ENCODE assay signal across 12 mouse cellular contexts in the genomic region with DNA sequence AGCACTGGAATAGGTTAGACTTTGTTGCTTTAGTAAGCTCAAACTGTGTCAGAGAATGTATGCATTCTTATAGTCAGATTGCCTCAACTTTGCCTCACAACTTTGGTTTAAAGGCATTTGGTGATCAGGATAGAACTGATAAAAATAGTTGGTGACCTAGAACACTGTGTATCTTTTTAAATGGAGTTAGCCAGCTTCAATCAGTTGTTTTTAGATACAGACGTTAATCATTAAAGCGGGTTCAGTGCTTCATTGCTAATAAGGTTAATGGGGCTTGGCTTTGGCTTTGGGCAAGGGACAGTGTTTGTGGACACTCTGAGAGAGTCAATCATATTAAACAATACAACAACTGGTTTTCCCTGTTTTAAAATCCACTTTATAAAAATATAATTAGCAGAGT. TPM values are rescaled to one million over a fixed set of nuclear protein-coding genes. Genes with fewer than 3 reads are reported as not detected.
DNase-seq lines count a peak whose midpoint lies in the region; ATAC-seq and TF ChIP-seq lines count a peak whose summit lies in the region.
"Had no signal": no experiment of that assay in that cellular context is flagged by ENCODE, and none has a peak within 500 bp of the region (broad histone marks: within the 10 kb centered on the region; RNA-seq: fewer than 3 reads in every experiment).

No protein-coding gene starts in this region.

- no peak for TF ChIP-seq CTCF in gastrocnemius, adult 2 months (IDR thresholded peaks at IDR 0.05)
- TF ChIP-seq CTCF in layer of hippocampus, adult 2 months (conservative IDR thresholded peaks at IDR 0.05) = no peak
- no peak for TF ChIP-seq CTCF in intestine, postnatal 0 days (IDR thresholded peaks at IDR 0.05; ENCODE audit: low read depth)

- peak overlapping the region; percentile 70 for H3K27ac ChIP-seq in gastrocnemius, adult 2 months
- peak overlapping the region; percentile 91 for H3K27ac ChIP-seq in layer of hippocampus, adult 2 months
- H3K27ac ChIP-seq in intestine, postnatal 0 days (ENCODE audit: low read depth, low read length) = peak overlapping the region; percentile 41; the same call in 1 of the 2 replicates

- peaks cover 16% of the 10 kb centered on the region; the same call in 1 of the 2 replicates for H3K4me1 ChIP-seq in intestine, postnatal 0 days (replicated peaks; ENCODE audit: control insufficient read depth, insufficient read depth, low read length)

- peak overlapping the region; percentile 60 for H3K4me3 ChIP-seq in gastrocnemius, adult 2 months
- peak overlapping the region; percentile 54 for H3K4me3 ChIP-seq in layer of hippocampus, adult 2 months
- H3K4me3 ChIP-seq in intestine, postnatal 0 days (ENCODE audit: low read depth, low read length) = no peak overlapping the region
- peak overlapping the region; percentile 19 for H3K4me3 ChIP-seq in myocyte

- WGBS in intestine, postnatal 0 days = 34% methylated on average over 2 of the region's 2 CpGs

- no peak overlapping the region for H3ac ChIP-seq in myocyte (ENCODE audit: control insufficient read depth, insufficient read length)

- DNase-seq in gastrocnemius, adult 2 months = no peak
- no peak for DNase-seq in gastrocnemius, adult 8-10 months (ENCODE audit: low spot score in 2 of 2)
- no peak for DNase-seq in layer of hippocampus, adult 2 months (ENCODE audit: low spot score in 2 of 2)
- DNase-seq in layer of hippocampus, adult 11-12 months (ENCODE audit: low spot score) = no peak
- DNase-seq in adrenal gland, postnatal 14 days = no peak
- DNase-seq in spleen, postnatal 14 days (ENCODE audit: low spot score in 2 of 2) = no peak
- DNase-seq: cerebellum, adult 8-10 months had no signal

- intact Hi-C loops in gastrocnemius, adult 2 months (cut with DNase I) = no loop called here

- peaks cover 90% of the 10 kb centered on the region for H3K79me2 ChIP-seq in myocyte (ENCODE audit: control insufficient read depth, insufficient read depth)

- no peaks in the 10 kb centered on the region for H3K9me3 ChIP-seq in intestine, postnatal 0 days (ENCODE audit: control insufficient read depth)
- H3K9me3 ChIP-seq: G1E had no signal

- ATAC-seq in intestine, postnatal 0 days = peak; percentile 25; the same call in 1 of the 2 replicates
- ATAC-seq: activated CD4-positive, CD25-positive, alpha-beta regulatory T cell, adult 4 months; hindbrain, postnatal 0 days had no signal

- H3K27me3 ChIP-seq in intestine, postnatal 0 days (replicated peaks; ENCODE audit: control insufficient read depth, insufficient read depth, low read length) = no peaks in the 10 kb centered on the region
- no peaks in the 10 kb centered on the region for H3K27me3 ChIP-seq in myocyte (ENCODE audit: control insufficient read depth, insufficient read depth, insufficient read length)

- H3K36me3 ChIP-seq in intestine, postnatal 0 days (ENCODE audit: control insufficient read depth, insufficient read depth) = peaks cover 27% of the 10 kb centered on the region
- peaks cover 25% of the 10 kb centered on the region for H3K36me3 ChIP-seq in myocyte (ENCODE audit: control insufficient read depth, insufficient read depth)

- no peak for TF ChIP-seq POLR2A in myocyte (IDR thresholded peaks at IDR 0.05; ENCODE audit: insufficient read length, low read depth)

- peak overlapping the region; percentile 56 for H3K4me2 ChIP-seq in intestine, postnatal 0 days (replicated peaks; ENCODE audit: low read depth)
- peak overlapping the region; percentile 94 for H3K4me2 ChIP-seq in myocyte (ENCODE audit: low read depth)

- no peak overlapping the region for H3K9ac ChIP-seq in intestine, postnatal 0 days (ENCODE audit: low read depth, low read length)

TF ChIP-seq in myocyte, 11 proteins besides CTCF, POLR2A, EP300 and RAD21:
- TF ChIP-seq MYOG (IDR thresholded peaks at IDR 0.05; ENCODE audit: control insufficient read depth in 1 of 3, insufficient read depth in 1 of 3, insufficient read length in 2 of 3, low read depth in 2 of 3) (no peak), TCF3 (IDR thresholded peaks at IDR 0.05; ENCODE audit: insufficient read length, low read depth) (no peak)
TF ChIP-seq in myocyte: peak in this region for 0.

RNA-seq across cellular contexts. Expression of a gene that starts 11.7 kb away (rescaled TPM):
- total RNA-seq in gastrocnemius, adult 2 months (2021) = 10 to 100 TPM; 16.0 to 16.7 TPM
- 10 to 100 TPM; 12.0 to 15.8 (median 14.2) TPM for total RNA-seq in gastrocnemius, adult 8-10 months (2022)
- 100 to 1,000 TPM; 249 to 251 TPM for total RNA-seq in layer of hippocampus, adult 2 months (2021)
- polyA plus RNA-seq in intestine, postnatal 0 days (2015; fragmentation: Nextera tagmentation; extraction: Ambion mirVana) = 28.1 and 31.4 TPM in 2 replicates
- 45.5 TPM for polyA plus RNA-seq in myocyte (2012; fragmentation: generic; extraction: Trizol)
- 71.0 and 78.2 TPM in 2 replicates for total RNA-seq in adrenal gland, postnatal 14 days (2021)

RNA-seq across cellular contexts. Expression of a gene that starts 12.9 kb away (rescaled TPM):
- total RNA-seq in gastrocnemius, adult 2 months (2021) = 1 to 10 TPM; 3.6 to 5.3 TPM
- 1 to 10 TPM; 3.6 to 4.9 (median 4.2) TPM for total RNA-seq in gastrocnemius, adult 8-10 months (2022)
- 10 to 100 TPM; 68.8 to 71.3 TPM for total RNA-seq in layer of hippocampus, adult 2 months (2021)
- polyA plus RNA-seq in intestine, postnatal 0 days (2015; fragmentation: Nextera tagmentation; extraction: Ambion mirVana) = 5.4 and 6.8 TPM in 2 replicates
- 5.9 TPM for polyA plus RNA-seq in myocyte (2012; fragmentation: generic; extraction: Trizol)
- 9.2 and 11.4 TPM in 2 replicates for total RNA-seq in adrenal gland, postnatal 14 days (2021)

RNA-seq across cellular contexts. Expression of a gene that starts 30.8 kb away (rescaled TPM):
- total RNA-seq in gastrocnemius, adult 2 months (2021) = under 1 TPM in 1 of 2 experiments, not detected in 1; 0.05 TPM
- under 1 TPM in 1 of 4 experiments, not detected in 3; 0.05 TPM for total RNA-seq in gastrocnemius, adult 8-10 months (2022)
- total RNA-seq in layer of hippocampus, adult 2 months (2021) = 10 to 100 TPM; 66.4 to 79.6 TPM
- 0.40 and 0.93 TPM in 2 replicates for polyA plus RNA-seq in intestine, postnatal 0 days (2015; fragmentation: Nextera tagmentation; extraction: Ambion mirVana)
- 0.65 TPM for polyA plus RNA-seq in myocyte (2012; fragmentation: generic; extraction: Trizol)
- total RNA-seq in adrenal gland, postnatal 14 days (2021) = 3.9 and 4.9 TPM in 2 replicates
- polyA plus RNA-seq: activated CD4-positive, CD25-positive, alpha-beta regulatory T cell, adult 4 months; G1E had no signal

RNA-seq across cellular contexts. Expression of a gene that starts 57.8 kb away (rescaled TPM):
- total RNA-seq in gastrocnemius, adult 2 months (2021) = 10 to 100 TPM; 15.7 to 21.2 TPM
- total RNA-seq in gastrocnemius, adult 8-10 months (2022) = 10 to 100 TPM; 14.6 to 25.3 (median 16.4) TPM
- total RNA-seq in layer of hippocampus, adult 2 months (2021) = 10 to 100 TPM; 16.6 to 22.3 TPM
- polyA plus RNA-seq in intestine, postnatal 0 days (2015; fragmentation: Nextera tagmentation; extraction: Ambion mirVana) = 70.8 and 99.5 TPM in 2 replicates
- polyA plus RNA-seq in myocyte (2012; fragmentation: generic; extraction: Trizol) = 18.8 TPM
- total RNA-seq in adrenal gland, postnatal 14 days (2021) = 8.4 and 13.3 TPM in 2 replicates

Comparison
In these comparisons a context has a peak if more than half of its experiments do, and no peak if none do; other contexts are left out.
1. H3K27ac ChIP-seq: peak in every context shown above with its lines; median percentile 91 in layer of hippocampus, adult 2 months; 70 in gastrocnemius, adult 2 months; 41 in intestine, postnatal 0 days.
2. RNA of a gene that starts 30.8 kb away (total RNA-seq): 66.4 to 79.6 TPM in layer of hippocampus, adult 2 months; 3.9 to 4.9 TPM in adrenal gland, postnatal 14 days, 0.05 TPM in gastrocnemius, adult 8-10 months and 0.05 TPM in gastrocnemius, adult 2 months; every median in the first group is over 10 times any median in the second.